Mouse (Mus musculus) heart, postnatal 36 days (tissue): Measurements from ENCODE around the gene Atp23. TPM values are rescaled to one million over a fixed set of nuclear protein-coding genes. Genes with fewer than 3 reads are reported as not detected.

ENCODE experiments used
- DNase-seq, 2 experiments: peaks; one replicate each; pipeline ENCODE4 v3.0.0; 2021 to 2022
- intact Hi-C: fragments of 180-260 bp; cut with DNase I; formaldehyde crosslinking; loops from one replicate; pipeline ENCODE4 v1.15.1; 2025
- total RNA-seq, 2 experiments: library from RNA; stranded (reverse); gene quantifications; 2 replicates each; pipeline ENCODE4 v1.2.3; 2021

The Atp23 gene
- total RNA-seq, 2 experiments from 2014 or later: 3.6 to 4.4 TPM

- peak; percentile 96 to 98 for DNase-seq
- intact Hi-C loops: loop anchor here (1.0 kb wide), 1 partner anchor 111 kb away; the partner anchor contains the start of gene Tsfm
Measured at GRCm38 (mm10) chr10:126919067-126919466, 17.9 kb upstream of the Atp23 start.

GRCm38 (mm10) chr10:126914288-126914687 lies 13.1 kb upstream of the Atp23 start:
- DNase-seq: no peak
- intact Hi-C loops: no loop called here

- DNase-seq: no peak
- intact Hi-C loops: no loop called here
Measured at GRCm38 (mm10) chr10:126911479-126911878, 10.3 kb upstream of the Atp23 start.

GRCm38 (mm10) chr10:126906811-126907210 lies 5.7 kb upstream of the Atp23 start:
- intact Hi-C loops: loop anchor here (2.0 to 10.0 kb wide), 2 partner anchors 24 to 358 kb away; partner anchors contain the start of genes Dctn2 and Kif5a
- no peak for DNase-seq

- intact Hi-C loops: loop anchor here (2.0 to 10.0 kb wide), 2 partner anchors 25 to 359 kb away; partner anchors contain the start of genes Dctn2 and Kif5a
Measured at GRCm38 (mm10) chr10:126905650-126906075, 4.5 kb upstream of the Atp23 start.

GRCm38 (mm10) chr10:126905086-126905485 lies 3.9 kb upstream of the Atp23 start:
- intact Hi-C loops: loop anchor here (10.0 kb wide), 1 partner anchor 360 kb away; the partner anchor contains the start of genes Dctn2 and Kif5a
- DNase-seq: no peak

More at GRCm38 (mm10) chr10:126905650-126906075, 4.5 kb upstream of the Atp23 start:
- peak; percentile 89 to 92 for DNase-seq

- intact Hi-C loops: loop anchor here (10.0 kb wide), 1 partner anchor 361 kb away; the partner anchor contains the start of genes Dctn2 and Kif5a
- DNase-seq: no peak
Measured at GRCm38 (mm10) chr10:126904221-126904620, 3.1 kb upstream of the Atp23 start.

GRCm38 (mm10) chr10:126901488-126901843 lies 311 bp upstream of the Atp23 start:
- intact Hi-C loops: loop anchor here (10.0 kb wide), 1 partner anchor 363 kb away; the partner anchor contains the start of genes Dctn2 and Kif5a
- no peak for DNase-seq

- intact Hi-C loops: no loop called here
- DNase-seq: no peak
Measured at GRCm38 (mm10) chr10:126895891-126896290, 5.3 kb downstream of the Atp23 start.

- DNase-seq: no peak
- intact Hi-C loops: no loop called here
Measured at GRCm38 (mm10) chr10:126894061-126894460, 7.1 kb downstream of the Atp23 start.

GRCm38 (mm10) chr10:126893145-126893544 lies 8.0 kb downstream of the Atp23 start:
- DNase-seq: no peak
- intact Hi-C loops: no loop called here

GRCm38 (mm10) chr10:126873755-126874154 lies 27.4 kb downstream of the Atp23 start:
- DNase-seq: no peak
- intact Hi-C loops: no loop called here

GRCm38 (mm10) chr10:126872256-126872655 lies 28.9 kb downstream of the Atp23 start:
- DNase-seq: no peak
- intact Hi-C loops: no loop called here

- peak; percentile 66 to 78 for DNase-seq
- intact Hi-C loops: loop anchor here (2.0 kb wide), 1 partner anchor 1145 kb away; no protein-coding TSS in a partner anchor
Measured at GRCm38 (mm10) chr10:126869372-126870318, 31.5 kb downstream of the Atp23 start.

GRCm38 (mm10) chr10:126865284-126865683 lies 35.9 kb downstream of the Atp23 start:
- intact Hi-C loops: no loop called here
- DNase-seq: no peak

- intact Hi-C loops: no loop called here
Measured at GRCm38 (mm10) chr10:126862193-126862592, 39.0 kb downstream of the Atp23 start.

GRCm38 (mm10) chr10:126853286-126853685 lies 47.9 kb downstream of the Atp23 start:
- DNase-seq: peak in 1 of 2 experiments; percentile 6
- intact Hi-C loops: no loop called here

More at GRCm38 (mm10) chr10:126862193-126862592, 39.0 kb downstream of the Atp23 start:
- DNase-seq: no peak

- intact Hi-C loops: no loop called here
- no peak for DNase-seq
Measured at GRCm38 (mm10) chr10:126845309-126845911, 55.7 kb downstream of the Atp23 start.

- no peak for DNase-seq
- intact Hi-C loops: no loop called here
Measured at GRCm38 (mm10) chr10:126844689-126845088, 56.5 kb downstream of the Atp23 start.

GRCm38 (mm10) chr10:126840266-126840665 lies 60.9 kb downstream of the Atp23 start:
- intact Hi-C loops: no loop called here
- DNase-seq: no peak

- intact Hi-C loops: no loop called here
- peak in 1 of 2 experiments; percentile 15 for DNase-seq
Measured at GRCm38 (mm10) chr10:126833006-126833405, 68.1 kb downstream of the Atp23 start.
